Mouse (Mus musculus): ENCODE measurements around the gene Pgrmc1. TPM values are rescaled to one million over a fixed set of nuclear protein-coding genes. Genes with fewer than 3 reads are reported as not detected.
"Not testable (repeated sequence)": the region's sequence is repeated elsewhere in the genome, so short reads cannot be mapped to it uniquely, and the experiment has no call there.

The Pgrmc1 gene
- total RNA-seq (2014; fragmentation: Nextera tagmentation) (54.4 and 60.4 TPM in 2 replicates), total RNA-seq (2017) (88.4 and 109 TPM in 2 replicates), polyA plus RNA-seq (2012) (107 and 113 TPM in 2 replicates)

DNA sequence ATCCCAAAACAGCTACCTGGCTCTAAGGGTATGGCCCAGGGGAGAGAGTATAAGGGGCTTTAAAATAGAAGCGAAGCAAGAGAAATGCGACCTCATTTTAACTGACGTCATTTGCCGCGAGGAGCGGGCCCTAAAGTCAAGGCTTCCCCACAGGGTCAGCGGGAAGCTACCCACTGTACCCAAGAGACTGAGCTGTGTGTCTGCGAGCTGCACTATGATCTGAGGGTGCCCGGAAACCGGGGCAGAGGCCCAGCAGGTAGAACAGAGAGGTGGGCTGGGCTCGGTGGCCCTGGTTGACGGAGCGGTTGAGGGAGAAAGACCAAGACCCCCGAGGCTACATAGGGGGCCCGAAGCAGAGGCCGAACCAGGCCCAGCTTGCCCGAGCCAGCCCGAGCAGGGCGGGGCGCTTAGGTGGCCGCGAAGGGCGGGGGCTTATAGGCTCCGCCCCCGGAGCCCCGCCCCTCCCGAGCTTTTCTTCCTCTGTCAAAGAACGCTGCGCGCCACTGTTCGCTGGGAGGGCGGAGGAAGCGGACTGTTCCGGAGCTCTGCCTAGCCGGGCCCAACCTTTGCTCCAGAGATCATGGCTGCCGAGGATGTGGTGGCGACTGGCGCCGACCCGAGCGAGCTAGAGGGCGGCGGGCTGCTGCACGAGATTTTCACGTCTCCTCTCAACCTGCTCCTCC is at the start of gene Pgrmc1:
Pgrmc1 (plus strand) TSS at position 500 of the 683 bp plus-strand sequence.
- peaks cover 16% of the 10 kb centered on the region for H3K4me1 ChIP-seq (ENCODE audit: insufficient read depth, low read depth, low read length)
- ATAC-seq (ENCODE audit: extremely low read depth, insufficient number of reproducible peaks, low FRiP score, poor library complexity, severe bottlenecking) (peak; percentile 61), DNase-seq (ENCODE audit: low spot score) (peak; percentile 68)
- no peaks in the 10 kb centered on the region for H3K9me3 ChIP-seq (replicated peaks)
- no peak for TF ChIP-seq GATA2 (IDR thresholded peaks at IDR 0.05; ENCODE audit: borderline replicate concordance, low read depth, low read length)
- TF ChIP-seq GATA1 (IDR thresholded peaks at IDR 0.05; ENCODE audit: borderline replicate concordance, low read length), result no peak
- TF ChIP-seq POLR2AphosphoS5 (IDR thresholded peaks at IDR 0.05; ENCODE audit: insufficient replicate concordance, low read depth, low read length), result 0 out of 2 replicates have a peak, but pooled peaks have one; percentile 42
- no peaks in the 10 kb centered on the region for H3K27me3 ChIP-seq (ENCODE audit: insufficient read depth, low read length)
- H3K36me3 ChIP-seq (replicated peaks), result peaks cover 11% of the 10 kb centered on the region
- H3K4me3 ChIP-seq (ENCODE audit: low read depth, low read length), result peak within 1 kb of the TSS; percentile 82

DNA sequence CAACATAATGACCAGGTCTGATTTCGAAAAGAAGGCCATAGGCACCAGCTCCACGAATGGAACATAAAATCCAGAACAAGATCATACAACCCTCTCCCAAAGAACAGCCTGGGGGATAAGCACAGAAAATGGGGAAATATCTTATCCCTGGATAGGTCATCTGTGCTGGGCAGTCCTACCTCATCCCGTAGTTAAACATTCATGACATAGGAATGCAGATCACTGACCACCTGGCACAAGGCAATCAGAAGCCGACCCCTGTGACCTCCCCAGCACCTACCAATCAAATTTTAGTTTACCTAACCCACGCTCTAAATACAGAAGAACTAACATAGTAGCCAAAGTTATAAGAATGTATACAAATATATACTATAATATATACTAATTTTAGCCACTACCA is 49.2 kb upstream of the Pgrmc1 start:
- H3K4me3 ChIP-seq (ENCODE audit: low read depth, low read length), result no peak overlapping the region
- ATAC-seq (ENCODE audit: extremely low read depth, insufficient number of reproducible peaks, low FRiP score, poor library complexity, severe bottlenecking), result no peak
- no peaks in the 10 kb centered on the region for H3K9me3 ChIP-seq (replicated peaks)
- H3K27me3 ChIP-seq (ENCODE audit: insufficient read depth, low read length), result no peaks in the 10 kb centered on the region
- no peaks in the 10 kb centered on the region for H3K36me3 ChIP-seq (replicated peaks)
- no peaks in the 10 kb centered on the region for H3K4me1 ChIP-seq (ENCODE audit: insufficient read depth, low read depth, low read length)
- DNase-seq (ENCODE audit: low spot score), result no peak
- TF ChIP-seq TAL1 (conservative IDR thresholded peaks at IDR 0.05; ENCODE audit: low read depth, low read length) (no peak), GATA2 (IDR thresholded peaks at IDR 0.05; ENCODE audit: borderline replicate concordance, low read depth, low read length) (no peak), POLR2AphosphoS5 (IDR thresholded peaks at IDR 0.05; ENCODE audit: insufficient replicate concordance, low read depth, low read length) (no peak), CTCF (IDR thresholded peaks at IDR 0.05; ENCODE audit: low read depth, low read length) (no peak), GATA1 (IDR thresholded peaks at IDR 0.05; ENCODE audit: borderline replicate concordance, low read length) (no peak)

DNA sequence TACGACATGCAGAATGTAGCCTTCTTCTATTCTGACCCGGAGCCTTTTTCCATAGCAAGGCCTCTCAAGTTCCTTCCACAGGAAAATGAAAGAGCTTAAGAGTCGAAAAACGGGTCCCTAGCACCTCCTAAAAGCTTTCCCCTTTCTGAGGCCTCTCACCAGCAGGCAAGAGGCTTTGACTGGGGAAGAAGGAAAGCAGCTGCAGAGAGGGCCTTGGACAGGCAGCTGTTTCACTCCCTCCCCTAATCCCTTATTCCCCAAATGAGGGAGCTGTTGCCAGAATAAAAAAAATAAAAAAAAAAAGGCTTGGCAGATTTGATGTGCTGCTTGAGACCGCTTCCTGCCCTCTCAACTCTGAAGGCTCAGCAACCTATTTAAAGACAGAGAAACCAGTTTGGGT is 47.1 kb upstream of the Pgrmc1 start:
- DNase-seq (ENCODE audit: low spot score) (no peak), ATAC-seq (ENCODE audit: extremely low read depth, insufficient number of reproducible peaks, low FRiP score, poor library complexity, severe bottlenecking) (no peak)
- Histone ChIP-seq H3K36me3 (replicated peaks) (no peaks in the 10 kb centered on the region), H3K9me3 (replicated peaks) (no peaks in the 10 kb centered on the region), H3K4me3 (ENCODE audit: low read depth, low read length) (no peak overlapping the region), H3K4me1 (ENCODE audit: insufficient read depth, low read depth, low read length) (no peaks in the 10 kb centered on the region), H3K27me3 (ENCODE audit: insufficient read depth, low read length) (no peaks in the 10 kb centered on the region)
- TF ChIP-seq POLR2AphosphoS5 (IDR thresholded peaks at IDR 0.05; ENCODE audit: insufficient replicate concordance, low read depth, low read length) (no peak), TAL1 (conservative IDR thresholded peaks at IDR 0.05; ENCODE audit: low read depth, low read length) (no peak), GATA2 (IDR thresholded peaks at IDR 0.05; ENCODE audit: borderline replicate concordance, low read depth, low read length) (no peak)

DNA sequence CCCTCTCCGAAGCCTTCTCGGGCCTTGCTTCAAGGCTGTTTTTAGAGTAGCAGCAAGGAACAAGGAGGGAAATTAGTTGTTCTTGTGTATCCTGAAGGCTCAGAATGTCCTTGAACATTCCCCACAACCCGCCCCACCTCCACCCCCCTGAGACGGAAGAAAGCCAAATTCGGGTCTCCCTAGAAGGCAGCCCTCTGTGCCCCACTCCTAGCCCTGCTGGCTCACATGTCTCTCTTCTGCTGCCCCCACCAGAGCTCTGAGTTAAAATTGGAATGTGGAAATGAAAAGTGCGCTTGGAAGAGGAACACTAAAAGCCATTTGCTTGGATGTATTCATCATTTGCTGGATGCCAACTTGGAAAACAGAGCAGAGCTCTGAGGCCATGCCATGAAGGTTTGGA is 46.7 kb upstream of the Pgrmc1 start:
- ATAC-seq (ENCODE audit: extremely low read depth, insufficient number of reproducible peaks, low FRiP score, poor library complexity, severe bottlenecking) (no peak), DNase-seq (ENCODE audit: low spot score) (no peak)
- Histone ChIP-seq H3K27me3 (ENCODE audit: insufficient read depth, low read length) (no peaks in the 10 kb centered on the region), H3K9me3 (replicated peaks) (no peaks in the 10 kb centered on the region), H3K4me3 (ENCODE audit: low read depth, low read length) (no peak overlapping the region), H3K4me1 (ENCODE audit: insufficient read depth, low read depth, low read length) (no peaks in the 10 kb centered on the region), H3K36me3 (replicated peaks) (no peaks in the 10 kb centered on the region)
- no peak for TF ChIP-seq GATA2 (IDR thresholded peaks at IDR 0.05; ENCODE audit: borderline replicate concordance, low read depth, low read length)
- no peak for TF ChIP-seq POLR2AphosphoS5 (IDR thresholded peaks at IDR 0.05; ENCODE audit: insufficient replicate concordance, low read depth, low read length)
- TF ChIP-seq CTCF (IDR thresholded peaks at IDR 0.05; ENCODE audit: low read depth, low read length), result no peak
- no peak for TF ChIP-seq GATA1 (IDR thresholded peaks at IDR 0.05; ENCODE audit: borderline replicate concordance, low read length)
- TF ChIP-seq TAL1 (conservative IDR thresholded peaks at IDR 0.05; ENCODE audit: low read depth, low read length), result no peak

DNA sequence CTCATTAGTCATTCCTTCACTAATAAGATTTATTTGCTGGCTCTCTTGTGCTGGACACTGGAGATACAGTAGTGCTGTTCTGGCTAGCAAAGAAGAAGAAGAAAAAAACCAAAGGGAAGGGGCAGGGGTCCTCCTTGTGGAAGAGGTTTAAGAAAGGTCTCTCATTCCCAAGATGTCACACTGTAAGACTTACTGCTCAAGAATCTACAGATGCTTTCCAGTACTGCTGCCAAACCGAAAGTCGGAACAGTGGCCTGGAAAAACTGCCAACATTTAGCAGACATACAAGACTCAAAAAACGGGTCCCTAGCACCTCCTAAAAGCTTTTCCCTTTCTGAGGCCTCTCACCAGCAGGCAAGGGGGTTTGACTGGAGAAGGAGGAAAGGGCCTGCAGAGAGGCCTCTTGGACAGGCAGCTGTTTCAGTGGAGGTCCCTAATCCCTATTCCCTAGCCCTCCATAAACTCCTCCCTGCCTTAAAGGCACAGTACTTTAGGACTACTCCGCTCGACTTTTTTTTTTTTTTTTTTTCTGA is 45.9 kb upstream of the Pgrmc1 start:
- Histone ChIP-seq H3K27me3 (ENCODE audit: insufficient read depth, low read length) (no peaks in the 10 kb centered on the region), H3K9me3 (replicated peaks) (no peaks in the 10 kb centered on the region), H3K4me3 (ENCODE audit: low read depth, low read length) (no peak overlapping the region), H3K36me3 (replicated peaks) (no peaks in the 10 kb centered on the region), H3K4me1 (ENCODE audit: insufficient read depth, low read depth, low read length) (no peaks in the 10 kb centered on the region)
- DNase-seq (ENCODE audit: low spot score) (no peak), ATAC-seq (ENCODE audit: extremely low read depth, insufficient number of reproducible peaks, low FRiP score, poor library complexity, severe bottlenecking) (no peak; the same call in 1 of the 2 replicates)
- TF ChIP-seq POLR2AphosphoS5 (IDR thresholded peaks at IDR 0.05; ENCODE audit: insufficient replicate concordance, low read depth, low read length), result no peak
- no peak for TF ChIP-seq CTCF (IDR thresholded peaks at IDR 0.05; ENCODE audit: low read depth, low read length)
- no peak for TF ChIP-seq GATA1 (IDR thresholded peaks at IDR 0.05; ENCODE audit: borderline replicate concordance, low read length)
- TF ChIP-seq TAL1 (conservative IDR thresholded peaks at IDR 0.05; ENCODE audit: low read depth, low read length), result no peak
- TF ChIP-seq GATA2 (IDR thresholded peaks at IDR 0.05; ENCODE audit: borderline replicate concordance, low read depth, low read length), result no peak

DNA sequence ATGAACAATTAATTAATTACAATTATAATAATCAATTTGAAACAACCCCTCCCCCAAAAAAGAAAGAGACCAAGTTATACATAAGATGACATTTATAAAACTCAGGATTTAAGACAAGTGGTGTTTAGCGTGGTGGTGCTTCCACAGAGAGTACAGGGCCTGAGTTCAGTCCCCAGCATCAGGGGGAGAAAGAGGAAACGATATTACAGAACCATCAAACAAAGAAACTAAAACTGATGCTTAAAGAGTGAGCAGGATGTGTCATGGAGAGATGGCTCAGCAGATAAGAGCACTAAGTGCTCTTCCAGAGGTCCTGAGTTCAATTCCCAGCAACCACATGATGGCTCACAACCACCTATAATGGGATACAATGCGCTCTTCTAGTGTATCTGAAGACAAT is 45.3 kb upstream of the Pgrmc1 start:
- H3K36me3 ChIP-seq (replicated peaks), result no peaks in the 10 kb centered on the region
- H3K4me3 ChIP-seq (ENCODE audit: low read depth, low read length), result no peak overlapping the region
- DNase-seq (ENCODE audit: low spot score) (no peak), ATAC-seq (ENCODE audit: extremely low read depth, insufficient number of reproducible peaks, low FRiP score, poor library complexity, severe bottlenecking) (no peak)
- no peaks in the 10 kb centered on the region for H3K4me1 ChIP-seq (ENCODE audit: insufficient read depth, low read depth, low read length)
- no peaks in the 10 kb centered on the region for H3K9me3 ChIP-seq (replicated peaks)
- no peaks in the 10 kb centered on the region for H3K27me3 ChIP-seq (ENCODE audit: insufficient read depth, low read length)
- no peak for TF ChIP-seq CTCF (IDR thresholded peaks at IDR 0.05; ENCODE audit: low read depth, low read length)
- no peak for TF ChIP-seq GATA2 (IDR thresholded peaks at IDR 0.05; ENCODE audit: borderline replicate concordance, low read depth, low read length)
- no peak for TF ChIP-seq GATA1 (IDR thresholded peaks at IDR 0.05; ENCODE audit: borderline replicate concordance, low read length)
- no peak for TF ChIP-seq POLR2AphosphoS5 (IDR thresholded peaks at IDR 0.05; ENCODE audit: insufficient replicate concordance, low read depth, low read length)
- no peak for TF ChIP-seq TAL1 (conservative IDR thresholded peaks at IDR 0.05; ENCODE audit: low read depth, low read length)

DNA sequence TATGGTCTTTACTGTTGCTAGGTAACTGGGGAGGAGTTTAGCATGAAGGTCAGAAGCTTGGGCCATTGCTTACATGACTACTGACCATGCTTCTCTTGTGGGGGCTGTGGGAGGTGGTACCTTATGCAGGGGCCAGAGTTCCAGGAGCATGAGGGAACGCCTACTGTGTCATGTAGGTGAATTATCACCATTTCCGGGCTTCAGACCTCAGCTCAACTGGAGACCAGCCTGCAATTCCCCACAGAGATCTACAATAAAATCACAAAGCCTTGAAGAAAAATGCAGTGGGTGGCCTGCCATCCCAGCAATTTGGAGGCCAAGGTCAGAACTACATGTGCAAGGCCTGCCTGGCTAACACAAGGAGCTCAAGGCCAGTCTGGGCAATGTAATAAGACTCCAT is 42.8 kb upstream of the Pgrmc1 start:
- H3K4me3 ChIP-seq (ENCODE audit: low read depth, low read length); ATAC-seq (ENCODE audit: extremely low read depth, insufficient number of reproducible peaks, low FRiP score, poor library complexity, severe bottlenecking); H3K4me1 ChIP-seq (ENCODE audit: insufficient read depth, low read depth, low read length); H3K36me3 ChIP-seq (replicated peaks); H3K27me3 ChIP-seq (ENCODE audit: insufficient read depth, low read length); DNase-seq (ENCODE audit: low spot score); H3K9me3 ChIP-seq (replicated peaks): not testable (repeated sequence)

All from G1E (cell line).